Mouse (Mus musculus) lung, postnatal 14 days (tissue): ENCODE results near the gene Acacb.
A peak's percentile ranks its signal among the peaks of the same experiment; 100 is the strongest.

Experiments
- DNase-seq: peaks from one replicate; pipeline ENCODE4 v3.0.0; 2021

The Acacb gene

GRCm38 (mm10) chr5:114176548-114177400 lies 30.4 kb downstream of the Acacb start:
- no peak for DNase-seq

DNA sequence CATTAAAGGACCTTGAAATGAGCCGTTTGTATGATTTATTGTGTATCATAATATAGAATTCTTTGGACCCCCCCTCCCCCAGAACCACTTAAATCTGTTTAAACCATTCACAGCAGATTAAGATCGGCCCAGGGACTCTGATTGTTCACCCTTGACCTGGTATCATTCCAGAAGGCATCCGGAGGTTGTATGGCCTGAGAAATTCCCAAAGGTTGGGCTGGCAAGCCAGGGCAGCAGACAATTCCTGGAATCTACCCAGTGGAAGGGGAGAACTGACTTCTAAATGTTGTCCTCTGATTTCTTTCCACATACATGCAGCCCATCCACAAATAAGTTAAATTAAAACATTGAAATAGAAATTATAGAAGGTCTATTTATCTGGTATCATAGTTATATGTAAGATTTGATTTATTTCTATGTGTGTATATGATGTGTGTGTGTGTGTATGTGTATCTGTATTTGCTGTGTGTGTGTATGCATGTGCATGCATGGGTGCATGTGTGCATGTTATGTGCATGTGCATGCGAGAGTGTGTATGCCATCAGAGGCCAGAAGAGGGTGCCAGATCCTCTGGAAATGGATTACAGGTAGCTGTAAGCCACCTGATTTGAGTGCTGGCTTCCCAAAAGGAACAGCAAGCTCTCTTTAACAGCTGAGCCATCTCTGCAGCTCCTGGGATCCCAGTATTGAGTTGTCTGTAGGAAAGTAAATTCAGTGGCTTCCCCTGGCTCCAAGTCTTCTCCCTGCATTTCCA lies 31.8 kb downstream of the Acacb start:
- DNase-seq: no peak

GRCm38 (mm10) chr5:114179541-114179940 lies 33.2 kb downstream of the Acacb start:
- peak; percentile 51 for DNase-seq

GRCm38 (mm10) chr5:114183493-114183892 lies 37.2 kb downstream of the Acacb start:
- no peak for DNase-seq

DNA sequence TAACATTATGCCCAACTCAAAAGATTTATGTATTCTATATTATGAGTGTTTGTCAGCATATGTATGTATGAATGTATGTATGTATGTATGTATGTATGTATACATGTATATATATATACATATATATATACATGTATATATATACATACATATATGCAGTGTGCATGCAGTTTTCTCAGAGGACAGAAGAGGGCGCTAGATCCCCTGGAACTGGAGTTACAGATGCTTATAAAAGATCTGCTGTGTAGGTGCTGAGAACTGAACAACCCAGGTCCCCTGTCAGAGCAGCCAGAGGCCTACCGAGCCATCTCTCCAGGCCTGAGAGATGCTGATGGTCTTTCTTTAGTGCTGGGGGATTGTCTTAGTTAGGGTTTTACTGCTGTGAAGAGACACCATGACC lies 40.8 kb downstream of the Acacb start:
- DNase-seq: no peak

- DNase-seq: no peak
These were observed 42.6 kb downstream of the Acacb start for GRCm38 (mm10) chr5:114188900-114189464.

DNA sequence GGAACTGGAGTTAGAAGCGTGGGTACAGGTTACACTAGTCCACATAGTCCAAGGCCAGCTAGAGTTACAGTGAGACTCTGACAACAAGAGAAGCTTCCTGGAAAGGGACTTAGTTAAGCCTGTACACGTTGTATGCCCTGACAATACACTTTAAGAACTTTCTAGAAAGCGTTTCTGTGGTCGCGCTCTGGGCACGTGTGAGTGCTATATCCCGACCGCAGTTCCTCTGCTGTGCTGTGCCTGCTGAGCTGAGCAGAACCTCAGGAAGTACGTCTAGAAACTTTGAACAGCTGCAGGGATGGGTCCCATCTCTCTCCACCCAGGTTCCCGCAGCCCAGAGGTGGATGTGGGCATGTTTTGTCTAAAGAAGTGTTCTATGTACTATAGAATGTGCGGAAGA lies 47.8 kb downstream of the Acacb start:
- no peak for DNase-seq

DNA sequence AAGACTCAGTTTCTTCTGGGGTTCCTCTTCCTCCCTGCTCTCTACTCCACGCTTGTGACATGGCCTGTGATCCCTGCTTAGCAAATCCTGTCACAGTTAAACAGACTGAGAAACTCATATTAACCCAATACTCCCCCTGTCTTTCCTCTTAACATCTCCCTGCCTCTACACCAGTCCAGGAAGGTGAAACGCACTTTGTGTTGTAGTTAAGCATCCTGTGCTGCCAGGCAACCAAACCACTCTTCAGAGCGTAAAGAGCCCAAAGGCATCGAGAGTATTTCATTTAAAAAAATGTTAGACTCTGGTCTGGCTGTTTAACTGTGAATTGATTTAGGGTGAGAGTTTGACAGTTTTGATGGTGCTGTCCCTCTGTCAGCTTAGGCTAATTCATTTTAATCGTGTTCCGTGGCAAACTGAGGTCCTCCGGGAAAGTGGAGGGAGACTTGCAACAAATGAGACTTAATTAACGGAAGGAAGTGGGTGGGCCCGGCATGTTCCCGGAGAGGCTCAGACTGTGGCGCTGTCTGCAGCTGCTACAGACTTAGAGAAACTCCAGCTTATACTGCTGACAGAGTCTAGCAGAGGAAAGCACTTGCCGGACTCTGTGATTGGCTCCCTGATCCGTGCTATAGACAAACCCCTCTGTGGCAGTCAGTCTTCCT lies 52.9 kb downstream of the Acacb start:
- DNase-seq: peak; percentile 62

DNA sequence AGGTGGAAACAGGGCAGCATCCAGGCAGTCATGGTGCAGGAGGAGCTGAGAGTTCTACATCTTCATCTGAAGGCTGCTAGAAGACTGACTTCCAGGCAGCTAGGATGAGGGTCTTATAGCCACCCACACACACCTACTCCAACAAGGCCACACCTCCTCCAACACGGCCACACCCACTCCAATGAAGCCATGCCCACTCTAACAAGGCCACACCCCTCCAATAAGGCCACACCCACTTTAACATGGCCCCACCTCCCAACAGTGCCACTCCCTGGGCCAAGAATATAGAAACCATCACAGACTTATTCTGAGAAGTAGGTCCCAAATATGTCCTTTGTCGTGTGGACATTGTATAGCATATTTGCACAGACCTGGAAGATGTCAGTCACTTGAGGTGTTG lies 59.8 kb downstream of the Acacb start:
- DNase-seq: no peak

DNA sequence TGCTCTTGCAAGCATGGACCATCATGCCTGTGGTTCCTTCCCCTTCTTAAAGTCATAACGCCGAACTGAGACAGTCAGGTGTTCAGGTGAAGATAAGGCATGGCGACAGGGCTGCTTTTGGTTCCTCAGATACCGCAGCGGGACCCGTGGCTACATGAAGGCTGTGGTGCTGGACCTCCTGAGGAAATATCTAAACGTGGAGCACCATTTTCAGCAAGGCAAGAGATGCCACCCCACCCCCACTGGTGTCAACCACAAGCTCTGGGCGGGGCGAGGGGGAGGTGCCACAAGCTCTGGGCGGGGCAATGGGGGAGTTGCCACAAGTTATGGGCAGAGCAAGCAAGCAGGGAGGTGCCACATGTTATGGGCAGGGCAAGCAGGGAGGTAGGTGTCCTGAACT lies 66.8 kb downstream of the Acacb start:
- DNase-seq: no peak

DNA sequence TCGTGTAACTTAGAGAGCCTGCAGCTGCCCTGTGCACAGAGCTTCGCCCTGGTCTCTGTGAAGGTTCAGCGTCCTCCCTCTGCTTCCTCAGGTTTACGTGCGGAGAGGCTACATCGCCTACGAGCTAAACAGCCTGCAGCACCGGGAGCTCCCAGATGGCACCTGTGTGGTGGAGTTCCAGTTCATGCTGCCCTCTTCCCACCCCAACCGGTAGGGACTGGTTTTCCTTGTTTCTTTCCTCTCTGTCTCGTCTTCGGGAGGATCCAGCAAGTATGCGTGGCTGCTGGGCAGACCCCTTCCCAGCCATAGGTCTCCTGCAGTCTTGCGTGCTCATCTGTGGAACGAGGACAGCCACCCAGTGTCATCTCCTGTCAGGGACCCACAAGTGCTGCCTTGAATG lies 72.4 kb downstream of the Acacb start:
- no peak for DNase-seq

- DNase-seq: no peak
These were observed 79.7 kb downstream of the Acacb start for GRCm38 (mm10) chr5:114226051-114226450.

DNA sequence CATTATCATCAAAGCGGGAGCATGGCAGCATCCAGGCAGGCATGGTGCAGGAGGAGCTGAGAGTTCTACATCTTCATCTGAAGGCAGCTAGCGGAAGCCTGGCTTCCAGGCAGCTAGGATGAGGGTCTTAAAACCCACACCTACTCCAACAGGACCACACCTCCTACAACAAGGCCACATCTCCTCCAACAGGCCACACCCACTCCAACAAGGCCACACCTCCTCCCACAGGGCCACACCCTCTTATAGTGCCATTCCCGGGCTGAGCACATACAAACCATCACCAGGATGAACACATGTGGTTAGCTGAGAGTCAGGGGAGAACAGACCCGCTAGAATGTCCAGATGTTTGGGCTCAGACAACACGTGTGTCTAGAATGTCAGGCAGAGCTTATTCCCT lies 82.6 kb downstream of the Acacb start:
- no peak for DNase-seq

- no peak for DNase-seq
These were observed 92.6 kb downstream of the Acacb start for GRCm38 (mm10) chr5:114238924-114239323.

DNA sequence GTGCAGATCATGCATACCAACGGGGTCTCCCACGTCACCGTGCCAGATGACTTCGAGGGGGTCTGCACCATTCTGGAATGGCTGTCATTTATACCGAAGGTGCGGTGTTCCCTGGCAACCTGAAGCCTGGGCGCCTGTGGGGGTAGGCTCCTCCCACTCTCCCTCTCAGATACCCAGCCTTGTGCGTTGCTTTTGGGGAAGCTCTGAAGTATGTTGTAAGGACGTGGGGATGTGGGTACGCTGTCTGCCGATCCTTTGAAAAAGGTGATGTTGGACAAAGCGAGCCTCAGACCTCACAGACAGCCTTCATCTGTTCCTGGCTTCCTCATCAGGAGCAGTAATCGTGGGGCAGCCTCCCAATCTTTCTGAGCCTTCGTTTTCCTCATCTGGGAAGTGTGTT lies 93.4 kb downstream of the Acacb start:
- no peak for DNase-seq

DNA sequence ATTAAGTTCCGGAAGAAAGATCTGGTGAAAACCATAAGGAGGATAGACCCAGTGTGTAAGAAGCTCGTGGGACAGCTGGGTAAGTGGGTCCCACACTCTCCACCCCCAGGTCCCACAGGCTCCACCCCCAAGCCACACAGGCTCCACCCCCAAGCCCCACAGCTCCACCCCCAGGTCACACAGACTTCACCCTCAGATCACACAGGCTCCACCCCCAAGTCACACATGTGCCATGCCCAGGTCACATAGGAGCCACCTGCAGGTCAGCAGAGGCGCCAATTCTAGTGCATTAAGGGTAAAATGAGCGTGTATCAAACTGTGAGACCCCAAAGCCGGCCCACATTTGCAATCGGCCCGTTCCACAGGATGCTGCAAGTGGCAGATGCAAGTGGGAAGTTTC lies 100.1 kb downstream of the Acacb start:
- DNase-seq: no peak

DNA sequence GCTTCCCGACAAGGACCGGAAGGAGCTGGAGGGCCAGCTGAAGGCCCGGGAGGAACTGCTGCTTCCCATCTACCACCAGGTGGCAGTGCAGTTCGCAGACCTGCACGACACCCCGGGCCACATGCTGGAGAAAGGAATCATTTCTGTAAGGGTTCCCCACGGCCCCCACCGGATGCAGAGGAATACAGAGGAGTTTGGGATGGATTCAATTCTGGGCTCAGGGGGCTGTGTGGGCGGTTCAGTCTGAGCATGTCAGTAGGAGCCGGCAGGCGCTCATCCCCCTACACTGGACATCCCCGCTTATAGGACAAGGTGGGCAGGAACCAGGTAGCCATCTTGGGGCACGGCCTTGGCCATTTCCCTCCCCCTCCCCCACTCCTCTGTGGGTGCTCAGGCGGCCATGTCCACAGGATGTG lies 101.8 kb downstream of the Acacb start:
- peak; percentile 79 for DNase-seq

- DNase-seq: no peak
These were observed 113.2 kb downstream of the Acacb start for GRCm38 (mm10) chr5:114259495-114259894.

DNA sequence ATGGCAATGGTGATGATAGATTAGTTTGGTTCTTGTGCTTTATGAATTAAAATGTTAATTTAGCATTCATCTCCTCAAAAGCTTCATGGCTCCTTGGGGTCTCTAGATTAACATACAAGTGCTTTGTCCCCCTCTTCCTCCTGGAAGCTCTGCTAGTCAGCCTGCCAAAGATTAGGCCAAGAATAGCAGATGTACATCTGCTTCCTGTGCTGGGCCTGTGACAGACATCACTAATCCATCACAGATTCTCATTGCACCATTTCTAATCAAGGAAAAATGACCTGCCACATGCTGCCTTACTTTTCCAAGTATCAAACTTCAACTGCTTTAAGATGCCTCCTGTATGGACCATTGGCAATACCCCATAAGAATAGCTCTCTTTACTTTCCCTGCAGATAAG lies 115.2 kb downstream of the Acacb start:
- no peak for DNase-seq

DNA sequence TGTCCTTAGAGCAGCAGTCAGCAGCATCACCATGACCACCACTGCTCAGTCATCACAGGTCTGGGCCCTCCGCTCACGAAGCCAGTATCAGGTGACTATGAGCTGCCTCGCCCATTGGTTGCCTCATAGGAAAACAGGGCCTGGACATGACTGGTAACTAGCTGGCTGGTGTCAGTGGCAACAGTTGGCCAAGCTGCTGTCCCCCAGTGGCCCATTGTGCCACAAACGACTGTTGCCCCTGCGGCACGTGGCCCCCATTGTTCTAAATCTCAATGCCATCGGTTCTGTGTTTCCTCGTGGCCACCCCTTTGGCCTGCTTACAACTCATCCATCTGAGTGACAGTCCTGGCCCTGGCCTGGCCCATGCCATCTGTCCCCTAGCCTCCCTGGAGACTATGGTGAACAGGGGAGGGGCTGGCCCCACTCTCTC lies 117.7 kb downstream of the Acacb start:
- no peak for DNase-seq

DNA sequence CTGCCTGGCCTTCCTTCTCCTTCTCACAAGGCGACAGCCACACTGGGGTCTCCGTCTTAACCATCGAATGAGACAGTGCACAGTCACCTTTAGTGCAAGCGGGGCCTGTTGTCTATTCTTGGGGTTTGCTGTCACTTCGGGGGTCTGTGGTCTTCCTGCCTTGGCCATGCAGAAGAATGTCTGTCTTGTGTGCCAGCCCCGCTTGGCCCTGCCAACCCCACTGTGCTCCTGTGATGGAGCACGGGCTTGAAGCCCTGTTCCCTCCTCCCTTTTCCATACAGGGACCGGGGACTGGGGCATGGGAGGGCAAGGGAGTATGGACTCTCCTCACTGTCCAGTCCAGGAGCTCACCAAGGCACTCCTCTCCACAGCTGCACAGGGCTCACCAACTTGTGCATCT lies 118.5 kb downstream of the Acacb start:
- no peak for DNase-seq

- DNase-seq: peak; percentile 44
These were observed 122.3 kb downstream of the Acacb start for GRCm38 (mm10) chr5:114268646-114269045.

DNA sequence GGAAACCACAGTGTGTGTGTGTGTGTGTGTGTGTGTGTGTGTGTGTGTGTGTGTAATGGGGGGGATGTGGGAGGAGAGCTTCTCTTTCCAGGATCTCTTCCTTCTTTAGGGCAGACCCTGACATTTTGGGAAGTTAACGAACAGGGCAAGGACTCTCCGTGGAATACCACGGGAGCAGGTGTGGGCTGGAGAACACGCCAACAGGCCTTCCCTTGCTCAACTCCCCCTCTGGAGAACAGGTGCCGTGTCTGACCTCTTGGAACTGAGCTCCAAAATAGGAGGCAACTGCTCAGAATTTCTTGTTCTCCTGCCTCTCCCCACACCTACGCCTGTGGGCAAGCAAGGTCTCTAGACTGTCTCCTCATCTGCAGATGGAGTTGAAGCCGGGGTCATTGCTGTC lies 123.2 kb downstream of the Acacb start:
- no peak for DNase-seq
